Mouse (Mus musculus) C2C12 (cell line): ENCODE results near the gene Pik3ap1. TPM values are rescaled to one million over a fixed set of nuclear protein-coding genes. Genes with fewer than 3 reads are reported as not detected.

Source experiments
- H3K27me3 ChIP-seq: one replicate; pipeline ENCODE4 v1.6.1; 2011; ENCODE audit not compliant: control insufficient read depth, insufficient read depth, insufficient read length
- H3K36me3 ChIP-seq: one replicate; pipeline ENCODE4 v1.6.1; 2011; ENCODE audit not compliant: control insufficient read depth, insufficient read depth
- H3K4me3 ChIP-seq: one replicate; pipeline ENCODE4 v1.5.1; 2011; ENCODE audit warnings: mild to moderate bottlenecking, control low read depth; ENCODE audit not compliant: poor library complexity, insufficient read depth, severe bottlenecking
- H3K79me2 ChIP-seq: one replicate; pipeline ENCODE4 v1.6.1; 2011; ENCODE audit not compliant: control insufficient read depth, insufficient read depth
- H3K79me3 ChIP-seq: one replicate; pipeline ENCODE4 v1.6.1; 2011; ENCODE audit warnings: low read depth, control low read depth
- H3ac ChIP-seq: one replicate; pipeline ENCODE3; 2011; ENCODE audit warnings: low read depth; ENCODE audit not compliant: control insufficient read depth, insufficient read length
- CEBPB ChIP-seq: IDR thresholded peaks from one replicate; pipeline ENCODE4 v1.6.1; 2011; ENCODE audit warnings: low read depth, mild to moderate bottlenecking, control low read depth, moderate library complexity
- CTCF ChIP-seq: IDR thresholded peaks from one replicate; pipeline ENCODE4 v1.5.1; 2011; ENCODE audit not compliant: control insufficient read depth, insufficient read depth, insufficient read length
- FOSL1 ChIP-seq: IDR thresholded peaks from one replicate; pipeline ENCODE4 v1.8.0; 2011; ENCODE audit warnings: mild to moderate bottlenecking, low read length; ENCODE audit not compliant: poor library complexity, insufficient read depth, severe bottlenecking
- MAX ChIP-seq: IDR thresholded peaks from one replicate; pipeline ENCODE4 v1.6.1; 2011; ENCODE audit warnings: mild to moderate bottlenecking, control low read depth
- MYOD1 ChIP-seq: IDR thresholded peaks from one replicate; pipeline ENCODE4 v1.6.1; 2011; ENCODE audit warnings: low read depth; ENCODE audit not compliant: control insufficient read depth, insufficient read length
- MYOG ChIP-seq: IDR thresholded peaks from one replicate; pipeline ENCODE4 v1.6.1; 2011; ENCODE audit not compliant: control insufficient read depth, insufficient read length; ENCODE audit errors: extremely low read depth
- USF1 ChIP-seq: IDR thresholded peaks from one replicate; pipeline ENCODE4 v1.6.1; 2011; ENCODE audit warnings: low read depth, mild to moderate bottlenecking, control low read depth, moderate library complexity
- polyA plus RNA-seq: library from polyadenylated mRNA; unstranded; fragments of >200 nt; fragmentation: generic; extraction: Trizol; gene quantifications from one replicate; pipeline ENCODE4 v1.2.1, GENCODE M21; 2012; ENCODE audit warnings: missing spikeins

Gene Pik3ap1
- polyA plus RNA-seq, 1 experiment = 0.01 TPM

DNA sequence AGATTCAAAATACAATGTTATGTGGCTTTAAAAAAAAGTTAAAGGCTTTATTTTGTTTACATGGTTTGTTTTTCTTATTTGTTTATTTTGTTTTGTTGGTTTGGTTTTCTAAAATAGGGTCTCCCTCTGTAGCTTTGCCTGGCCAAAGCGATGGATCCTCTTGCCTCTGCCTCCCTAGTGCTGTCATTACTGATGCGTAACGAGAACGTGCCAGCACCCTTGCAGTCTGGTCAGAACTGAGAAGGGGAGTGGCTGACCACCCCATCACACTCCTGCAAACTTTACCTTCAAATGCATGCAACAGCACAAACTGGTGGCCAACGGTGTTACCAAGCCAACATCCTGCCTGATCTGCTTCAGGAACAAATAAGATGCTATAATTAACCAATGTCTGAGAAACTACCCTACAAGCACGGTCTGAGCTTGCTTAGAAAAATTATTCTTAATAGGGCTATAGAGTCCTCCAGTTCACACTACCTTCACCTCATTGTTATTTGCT lies 42.3 kb downstream of the Pik3ap1 start:
- no peak for TF ChIP-seq USF1
- TF ChIP-seq MYOG = no peak
- TF ChIP-seq FOSL1 = no peak
- no peak for TF ChIP-seq CEBPB
- TF ChIP-seq MYOD1 = no peak
- no peak for TF ChIP-seq MAX
- no peak for TF ChIP-seq CTCF
- H3K27me3 ChIP-seq = peaks cover 9% of the 10 kb centered on the region
- no peak overlapping the region for H3K4me3 ChIP-seq
- H3K36me3 ChIP-seq = no peaks in the 10 kb centered on the region
- no peak overlapping the region for H3ac ChIP-seq
- H3K79me3 ChIP-seq = no peaks in the 10 kb centered on the region
- H3K79me2 ChIP-seq = no peaks in the 10 kb centered on the region

DNA sequence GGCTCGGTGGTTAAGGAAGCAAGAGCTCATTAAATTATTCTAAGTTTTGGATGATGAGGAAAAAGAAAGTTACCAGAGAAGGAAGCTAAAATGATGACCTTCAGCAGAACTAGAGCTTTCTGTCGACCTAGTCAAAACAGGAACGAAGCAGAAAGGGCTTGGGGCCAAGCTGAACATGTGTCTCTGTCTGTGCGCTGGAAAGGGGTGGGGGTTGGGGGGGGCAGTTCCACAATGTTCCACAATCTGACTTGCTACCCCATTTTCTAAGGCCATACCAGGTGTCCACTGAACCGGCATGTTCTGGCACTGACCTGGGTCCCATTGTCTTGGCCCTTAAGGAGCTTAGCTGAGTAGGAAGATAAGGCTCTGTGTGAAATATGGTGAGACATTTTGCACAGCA lies 43.2 kb downstream of the Pik3ap1 start:
- TF ChIP-seq MYOG (no peak), MYOD1 (no peak), MAX (no peak), CEBPB (no peak), CTCF (no peak), USF1 (no peak), FOSL1 (no peak)
- H3K36me3 ChIP-seq = no peaks in the 10 kb centered on the region

DNA sequence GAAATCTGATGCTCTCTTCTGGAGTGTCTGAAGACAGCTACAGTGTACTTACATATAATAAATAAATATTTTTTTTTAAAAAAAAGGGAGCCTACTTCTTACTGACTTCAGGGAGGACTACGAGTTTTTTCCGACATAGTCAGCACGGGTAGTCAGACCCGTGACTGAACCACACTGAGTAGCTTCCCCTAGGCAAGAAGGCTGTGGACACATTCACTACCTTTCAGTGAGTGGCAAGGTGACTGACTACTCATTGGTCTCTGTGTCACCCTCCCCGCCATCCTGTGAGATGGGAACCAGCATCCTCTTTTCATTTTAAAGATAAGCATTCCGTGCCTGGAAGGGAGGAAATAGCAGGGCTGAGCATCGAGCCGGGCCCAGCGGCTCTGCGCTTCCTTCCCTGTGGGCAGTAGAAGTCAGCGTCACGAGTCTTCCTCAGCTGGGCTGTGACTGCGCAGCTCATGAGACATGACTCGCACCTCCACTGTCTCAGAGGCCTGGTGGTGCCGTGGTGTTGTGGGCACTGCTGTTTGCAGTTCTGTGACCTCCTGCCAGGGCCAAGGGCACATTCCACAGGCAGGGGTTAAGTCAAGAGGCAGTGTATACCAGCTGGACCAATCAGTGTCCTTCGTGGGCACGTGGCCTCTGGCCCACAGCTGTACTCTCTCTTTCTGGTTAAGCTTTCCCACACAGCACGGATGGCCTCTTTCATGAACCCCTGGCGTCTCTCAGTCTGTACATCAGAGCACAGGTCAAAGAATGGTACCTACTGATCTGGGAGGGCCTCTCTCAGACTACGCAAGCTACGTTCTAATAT lies 45.7 kb downstream of the Pik3ap1 start:
- no peak overlapping the region for H3K4me3 ChIP-seq
- H3K79me3 ChIP-seq = no peaks in the 10 kb centered on the region
- H3K79me2 ChIP-seq = no peaks in the 10 kb centered on the region
- H3K27me3 ChIP-seq = peaks cover 5% of the 10 kb centered on the region
- H3K36me3 ChIP-seq = no peaks in the 10 kb centered on the region
- H3ac ChIP-seq = no peak overlapping the region
- no peak for TF ChIP-seq MYOG
- no peak for TF ChIP-seq FOSL1
- no peak for TF ChIP-seq MYOD1
- TF ChIP-seq CEBPB = no peak
- no peak for TF ChIP-seq USF1
- TF ChIP-seq MAX = no peak
- no peak for TF ChIP-seq CTCF

More for the DNA sequence above, 43.2 kb downstream of the Pik3ap1 start:
- H3K79me2 ChIP-seq = no peaks in the 10 kb centered on the region
- H3K4me3 ChIP-seq = no peak overlapping the region
- H3K79me3 ChIP-seq = no peaks in the 10 kb centered on the region
- H3ac ChIP-seq = no peak overlapping the region
- H3K27me3 ChIP-seq = peaks cover 7% of the 10 kb centered on the region

DNA sequence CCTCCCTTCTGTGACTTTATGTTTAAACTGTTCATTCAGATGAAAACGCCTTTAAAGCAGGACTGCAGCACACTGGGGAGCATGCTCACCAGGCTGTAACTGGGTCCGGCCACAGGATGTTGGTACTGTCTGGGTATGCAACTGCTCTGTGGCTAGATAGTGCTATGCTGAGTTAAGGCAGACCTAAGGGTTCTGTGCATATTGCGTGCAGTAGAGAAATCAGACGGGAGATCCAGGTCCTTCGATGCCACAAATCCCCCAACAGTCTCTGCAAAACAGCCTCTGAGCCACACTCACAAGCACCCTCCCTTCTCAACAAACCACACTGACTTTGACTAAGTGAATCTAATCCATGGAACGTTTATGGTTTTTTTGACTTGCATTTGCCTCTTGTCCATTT lies 46.5 kb downstream of the Pik3ap1 start:
- Histone ChIP-seq H3K27me3 (no peaks in the 10 kb centered on the region), H3K79me2 (no peaks in the 10 kb centered on the region), H3K4me3 (no peak overlapping the region), H3K36me3 (no peaks in the 10 kb centered on the region), H3K79me3 (no peaks in the 10 kb centered on the region), H3ac (no peak overlapping the region)
- TF ChIP-seq MYOG (no peak), CTCF (no peak), MAX (no peak), CEBPB (no peak), USF1 (no peak), FOSL1 (no peak), MYOD1 (no peak)

DNA sequence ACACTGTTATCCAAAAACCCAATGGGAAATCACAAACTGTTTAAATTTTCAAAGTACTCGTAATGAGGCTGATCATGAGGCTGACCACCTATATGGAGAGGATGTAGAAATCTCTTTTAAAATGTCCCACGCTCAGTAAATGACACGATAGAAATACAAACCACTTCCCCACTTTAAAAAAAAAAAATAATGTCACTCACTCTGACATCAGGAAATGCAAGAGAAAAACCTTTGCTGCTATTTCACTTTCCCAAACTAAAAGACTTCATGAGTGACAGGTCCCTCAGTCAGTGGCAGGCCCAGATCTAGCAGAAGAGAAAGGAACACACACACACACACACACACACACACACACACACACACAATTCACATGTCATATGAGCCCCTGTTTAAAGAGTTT lies 49.2 kb downstream of the Pik3ap1 start:
- no peaks in the 10 kb centered on the region for H3K79me2 ChIP-seq
- no peak overlapping the region for H3K4me3 ChIP-seq
- no peaks in the 10 kb centered on the region for H3K27me3 ChIP-seq
- no peaks in the 10 kb centered on the region for H3K36me3 ChIP-seq
- H3ac ChIP-seq = no peak overlapping the region
- TF ChIP-seq MYOG (no peak), MYOD1 (no peak), CTCF (no peak), MAX (no peak), FOSL1 (no peak), CEBPB (no peak), USF1 (no peak)
- no peaks in the 10 kb centered on the region for H3K79me3 ChIP-seq
